Mouse (Mus musculus) monocyte, adult 2 months (primary cell): ENCODE data around the gene Slit1.

Source experiments
- DNase-seq, 2 experiments: peaks; one replicate each; pipeline ENCODE4 v3.0.0; 2022; ENCODE audit warnings: low spot score in 2 of 2, low read depth in 1 of 2

The Slit1 gene

DNA sequence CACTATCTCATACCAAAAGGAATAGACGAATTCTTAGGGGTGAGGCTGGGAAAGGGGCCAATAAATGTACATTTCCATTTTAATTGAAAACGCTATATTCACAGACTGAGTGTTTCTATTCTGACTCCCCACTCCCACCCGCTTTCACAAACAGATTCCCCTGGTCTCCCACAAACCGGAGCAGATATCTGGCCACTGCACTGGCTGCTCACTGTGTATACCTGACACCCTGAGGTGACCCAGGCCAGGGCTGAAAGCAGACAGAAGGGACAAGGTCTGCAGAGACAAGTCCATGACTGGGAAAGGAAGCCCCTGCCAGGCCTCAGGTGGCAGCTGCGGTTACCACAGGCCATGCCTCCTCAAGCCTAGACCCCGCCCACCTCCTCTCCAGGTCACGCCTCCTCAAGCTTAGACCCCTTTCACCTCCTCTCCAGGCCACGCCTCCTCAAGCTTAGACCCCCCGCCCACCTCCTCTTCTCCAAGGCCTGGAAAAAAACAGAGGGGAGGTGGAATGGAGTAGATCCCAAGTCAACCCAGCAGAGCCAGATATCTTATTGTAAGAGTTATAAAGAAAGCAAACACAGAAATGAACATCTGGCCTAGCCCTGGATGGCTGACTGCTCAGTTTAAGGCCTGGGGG, 18.5 kb downstream of the Slit1 start:
- no peak for DNase-seq

GRCm38 (mm10) chr19:41723337-41723736, 20.1 kb downstream of the Slit1 start:
- no peak for DNase-seq

DNA sequence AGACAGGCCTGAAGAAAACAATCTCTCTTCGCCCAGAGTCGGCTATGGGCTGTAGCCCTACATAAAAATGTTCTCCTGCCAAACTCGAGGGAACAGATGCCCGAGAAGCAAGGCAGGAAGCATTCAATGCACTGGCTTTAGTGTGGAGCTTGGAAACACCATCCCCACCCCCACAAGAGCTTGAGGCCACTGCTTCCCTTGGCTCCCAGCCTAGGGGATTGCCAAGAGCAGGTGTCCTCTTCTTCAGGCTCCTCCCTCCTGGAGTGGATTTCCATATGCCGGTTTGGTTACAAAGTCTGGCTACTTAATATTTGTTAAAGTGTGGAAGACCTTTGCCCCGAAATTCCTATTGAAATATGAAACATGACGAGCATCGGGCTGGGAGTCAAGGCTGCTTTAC, 24.0 kb downstream of the Slit1 start:
- DNase-seq = no peak

GRCm38 (mm10) chr19:41716233-41717218, 26.9 kb downstream of the Slit1 start:
- DNase-seq = no peak

DNA sequence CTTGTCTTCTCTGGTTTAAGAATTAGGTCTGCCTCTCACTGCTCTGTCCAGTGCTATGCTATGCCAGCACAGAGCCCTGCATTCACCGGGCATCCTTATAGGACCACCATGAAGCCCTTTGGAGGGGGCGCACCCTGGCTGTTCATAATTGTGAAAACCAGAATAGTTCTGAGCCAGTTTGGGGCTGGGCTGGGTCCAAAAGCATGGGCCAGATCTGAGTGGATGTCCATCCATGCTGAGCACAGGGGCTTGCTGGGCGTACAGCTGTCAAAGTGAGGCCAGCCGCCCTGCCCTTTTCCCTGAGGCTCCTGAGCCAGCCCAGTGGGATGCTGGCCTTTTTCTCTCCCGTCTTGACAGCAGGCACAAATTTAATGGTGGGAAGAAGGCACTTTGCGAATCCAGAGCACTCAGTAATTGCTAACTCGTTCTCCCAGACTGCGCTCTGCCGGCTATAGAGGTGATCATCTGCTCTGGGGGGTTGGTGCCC, 29.0 kb downstream of the Slit1 start:
- no peak for DNase-seq

GRCm38 (mm10) chr19:41712829-41713228, 30.6 kb downstream of the Slit1 start:
- DNase-seq = no peak

DNA sequence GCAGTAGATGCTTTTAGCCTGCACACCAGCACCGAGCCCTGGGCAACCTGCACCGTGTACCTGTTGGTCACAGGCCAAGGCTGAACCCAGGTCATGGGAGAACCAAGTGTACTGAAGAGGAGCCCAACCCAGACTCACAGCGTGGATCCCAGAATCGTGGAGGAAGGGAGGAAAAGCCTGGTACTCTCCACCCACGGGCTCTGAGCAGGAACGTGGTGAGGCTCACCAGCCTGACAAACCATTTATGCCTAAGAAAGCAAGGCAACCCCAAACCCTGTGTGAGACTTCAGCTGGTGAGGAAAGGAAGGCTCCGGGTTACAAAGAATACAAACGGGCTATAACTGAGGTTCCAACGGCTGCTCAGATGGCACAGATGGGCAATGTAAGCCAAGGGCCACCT, 31.8 kb downstream of the Slit1 start:
- no peak for DNase-seq

DNA sequence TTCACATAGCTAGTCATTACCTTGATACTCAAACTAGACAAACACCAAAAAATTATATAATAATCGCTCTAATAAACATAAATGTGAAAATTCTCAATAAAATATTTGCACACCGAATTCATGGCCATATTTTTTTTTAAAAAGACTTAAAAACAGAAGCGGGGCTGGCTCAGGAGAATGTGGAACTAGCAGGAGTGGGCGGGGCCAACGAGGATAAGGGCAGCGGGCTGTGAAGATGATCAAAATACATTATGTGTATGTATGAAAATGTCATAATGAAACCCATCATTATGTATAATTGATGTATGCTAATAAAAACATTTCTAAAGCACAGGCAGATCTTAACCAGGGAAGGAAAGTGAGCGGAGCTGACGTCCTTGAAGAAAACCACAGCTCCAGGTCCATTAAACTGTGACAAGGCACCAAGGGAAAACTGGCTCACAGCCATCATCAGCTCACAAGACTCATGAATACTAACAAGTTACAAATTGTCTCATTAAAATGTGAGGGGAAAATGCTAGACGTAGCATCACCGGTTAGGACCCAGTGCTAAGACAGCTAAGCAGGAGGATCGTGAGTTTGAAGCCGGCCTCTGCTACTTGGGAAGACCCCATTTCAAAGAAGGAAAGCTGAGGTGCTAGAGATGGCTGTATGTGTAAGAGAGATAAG, 33.8 kb downstream of the Slit1 start:
- no peak for DNase-seq

- DNase-seq = no peak
Observed at GRCm38 (mm10) chr19:41707850-41708249, 35.6 kb downstream of the Slit1 start.

DNA sequence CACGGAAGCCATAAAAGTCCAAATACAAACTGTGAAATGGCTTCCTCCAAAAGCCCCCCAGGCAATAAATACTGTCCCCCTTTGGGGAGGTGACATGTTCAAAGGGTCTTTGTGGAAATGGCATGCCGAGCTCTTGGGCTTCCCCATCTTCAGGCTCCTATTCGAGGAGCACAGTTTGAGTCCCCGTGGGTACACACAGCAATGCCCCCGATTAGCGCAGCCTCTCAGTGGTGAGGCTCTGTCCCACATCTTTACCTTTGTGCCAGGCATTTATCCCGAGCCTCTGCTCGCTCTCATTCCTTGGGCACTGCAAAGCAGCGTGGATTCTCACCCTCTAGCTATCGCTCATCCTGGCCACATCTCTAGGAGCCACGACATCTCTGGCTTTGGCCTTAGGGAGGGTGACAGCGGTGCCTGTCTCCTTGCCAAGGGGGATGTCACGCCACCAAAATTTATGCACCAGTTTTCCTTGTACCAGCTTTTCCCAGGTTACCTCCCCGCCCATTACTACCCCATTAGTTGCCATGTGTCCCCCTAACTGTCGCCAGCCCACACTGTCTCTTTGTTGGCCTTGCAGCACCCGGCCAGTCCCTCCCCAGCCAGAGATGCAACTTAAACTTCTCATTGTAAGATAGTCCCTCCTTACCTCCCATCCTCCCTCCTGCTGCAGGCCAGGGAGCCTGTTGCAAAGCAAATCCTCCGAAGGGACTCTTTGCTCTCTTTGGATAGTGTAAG, 37.2 kb downstream of the Slit1 start:
- no peak for DNase-seq

- no peak for DNase-seq
Observed at GRCm38 (mm10) chr19:41705416-41705815, 38.0 kb downstream of the Slit1 start.

DNA sequence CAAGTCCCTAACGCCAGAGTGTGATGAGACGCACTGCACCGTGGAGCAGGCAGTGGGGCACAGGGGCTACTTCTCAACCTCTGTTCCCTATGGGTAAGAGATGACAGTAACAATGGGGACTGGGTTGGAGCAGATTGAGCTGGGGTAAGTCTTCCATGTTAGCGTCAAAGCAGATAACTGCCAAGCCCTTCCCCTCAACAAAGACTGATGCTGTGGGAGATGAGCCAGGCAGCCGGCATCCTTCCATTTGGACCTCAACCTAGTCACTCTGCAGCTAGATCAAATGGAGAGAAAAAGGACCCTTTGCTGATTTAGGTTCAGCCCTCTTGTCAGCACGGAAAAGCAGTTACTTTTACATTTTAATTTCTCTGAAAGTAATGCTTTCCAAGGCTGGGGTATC, 40.8 kb downstream of the Slit1 start:
- no peak for DNase-seq

DNA sequence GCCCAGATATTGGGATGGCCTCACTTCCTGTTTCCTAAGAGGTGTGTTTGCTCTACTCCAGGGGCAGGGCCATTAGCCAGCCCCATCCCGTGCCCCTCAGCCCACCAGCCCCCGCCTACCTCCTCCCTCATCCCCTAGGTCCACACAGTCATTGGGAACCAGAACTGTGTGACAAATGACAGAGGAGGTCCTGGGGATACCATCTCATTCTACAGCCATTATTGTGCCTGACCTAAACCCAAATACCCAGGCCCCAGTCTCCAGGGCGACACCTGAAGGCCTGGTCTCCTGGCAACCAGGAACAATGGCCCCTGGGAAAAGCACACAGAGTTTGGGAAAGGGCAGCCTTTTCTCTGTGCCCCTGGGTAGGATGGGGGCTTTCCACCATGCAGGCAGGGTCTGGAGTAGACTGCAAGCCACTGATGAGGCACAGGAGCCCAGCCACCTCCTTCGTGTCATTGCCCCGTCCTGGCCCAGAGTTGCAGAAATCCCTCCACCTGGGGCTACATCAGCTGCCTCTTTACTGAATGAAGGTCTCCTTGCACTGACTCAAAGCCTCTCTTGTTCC, 44.5 kb downstream of the Slit1 start:
- DNase-seq = no peak

DNA sequence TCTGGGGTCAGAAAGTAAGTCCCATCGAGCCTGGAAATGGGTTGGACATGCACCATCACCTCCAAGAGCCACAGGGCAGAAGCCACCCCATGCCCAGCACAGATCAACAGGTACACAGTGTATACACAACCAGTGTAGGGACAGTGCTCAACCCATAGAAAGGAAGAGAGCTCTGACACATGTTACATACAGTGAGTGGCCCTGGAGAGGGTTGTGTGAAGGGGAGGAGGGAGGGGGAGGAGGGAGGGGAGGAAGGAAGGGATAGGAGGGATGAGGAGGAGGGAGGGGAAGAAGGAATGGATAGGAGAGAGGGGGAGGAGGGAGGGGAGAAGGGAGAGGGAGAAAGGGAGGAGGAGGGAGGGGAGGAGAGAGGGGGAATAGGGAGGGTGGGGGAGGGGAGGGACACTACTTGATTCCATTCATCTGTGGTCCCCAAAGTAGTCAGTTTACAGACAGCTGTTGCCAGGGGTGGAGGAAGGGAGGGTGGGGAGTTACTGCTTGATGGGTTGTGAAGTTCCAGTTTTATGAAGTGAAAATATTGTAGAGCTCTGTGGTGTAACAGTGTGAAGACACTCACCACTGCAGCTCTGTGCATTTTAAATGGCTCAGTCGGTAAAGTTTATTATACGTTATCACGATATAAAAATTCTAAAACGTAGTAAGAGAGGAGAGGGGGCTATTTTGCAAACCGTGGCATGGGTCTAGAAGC, 45.5 kb downstream of the Slit1 start:
- DNase-seq = no peak

- DNase-seq = no peak
Observed at GRCm38 (mm10) chr19:41697111-41697806, 46.2 kb downstream of the Slit1 start.

DNA sequence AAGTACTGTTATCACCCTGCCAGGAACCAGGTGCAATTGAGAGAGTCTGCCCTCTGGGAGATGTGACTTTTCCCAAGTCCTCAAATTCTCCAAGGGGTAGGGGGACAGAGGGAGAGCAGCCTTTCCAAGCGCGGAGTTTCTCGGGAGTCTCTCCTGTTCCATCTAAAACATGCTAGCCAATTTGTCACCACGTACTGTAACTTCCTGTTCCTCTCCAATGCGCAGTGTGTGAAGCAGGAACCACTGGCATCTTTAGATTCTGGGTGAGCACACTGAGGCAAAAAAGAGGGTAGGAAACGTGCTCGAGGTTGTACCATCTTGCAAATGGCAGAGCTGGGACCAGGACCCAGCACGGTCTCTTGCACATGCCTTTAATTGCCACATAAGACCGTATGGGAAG, 47.0 kb downstream of the Slit1 start:
- DNase-seq = no peak

- DNase-seq = no peak
Observed at GRCm38 (mm10) chr19:41695046-41695445, 48.4 kb downstream of the Slit1 start.

- no peak for DNase-seq
Observed at GRCm38 (mm10) chr19:41694610-41695009, 48.9 kb downstream of the Slit1 start.

GRCm38 (mm10) chr19:41693727-41694126, 49.7 kb downstream of the Slit1 start:
- no peak for DNase-seq
